Mouse (Mus musculus): Measurements from ENCODE around the gene Apoh. TPM values are rescaled to one million over a fixed set of nuclear protein-coding genes. Genes with fewer than 3 reads are reported as not detected.

The Apoh gene
- polyA plus RNA-seq, 1 experiment from 2014 or later = 0.19 TPM

- Histone ChIP-seq H3K36me3 (ENCODE audit: control insufficient read depth, insufficient read depth, low read length) (no peaks in the 10 kb centered on the region), H3K27me3 (ENCODE audit: control insufficient read depth, insufficient read depth, low read length) (0 out of 2 replicates have a peak, but pooled peaks cover 2% of the 10 kb centered on the region), H3K9me3 (ENCODE audit: control insufficient read depth, low read length) (no peaks in the 10 kb centered on the region), H3K4me3 (ENCODE audit: low read depth, low read length) (no peak overlapping the region), H3K4me2 (replicated peaks; ENCODE audit: low read depth, low read length) (no peak overlapping the region), H3K4me1 (replicated peaks; ENCODE audit: control insufficient read depth, insufficient read depth, low read length) (0 out of 2 replicates have a peak, but pooled peaks cover 2% of the 10 kb centered on the region), H3K27ac (ENCODE audit: low read depth, low read length) (no peak overlapping the region), H3K9ac (ENCODE audit: low read depth, low read length) (no peak overlapping the region)
- DNase-seq (ENCODE audit: low spot score) = no peak
- no peak for ATAC-seq (ENCODE audit: low FRiP score)
- 49% methylated on average over 5 of the region's 5 CpGs for WGBS
Measured at GRCm38 (mm10) chr11:108336445-108336844, 6.7 kb upstream of the Apoh start.

GRCm38 (mm10) chr11:108340293-108340692 lies 2.9 kb upstream of the Apoh start:
- H3K27ac ChIP-seq (ENCODE audit: low read depth, low read length) = no peak overlapping the region
- H3K9ac ChIP-seq (ENCODE audit: low read depth, low read length) = no peak overlapping the region
- H3K4me2 ChIP-seq (replicated peaks; ENCODE audit: low read depth, low read length) = no peak overlapping the region
- H3K27me3 ChIP-seq (ENCODE audit: control insufficient read depth, insufficient read depth, low read length) = peaks cover 4% of the 10 kb centered on the region; the same call in 1 of the 2 replicates
- no peak for DNase-seq (ENCODE audit: low spot score)
- H3K4me1 ChIP-seq (replicated peaks; ENCODE audit: control insufficient read depth, insufficient read depth, low read length) = 0 out of 2 replicates have a peak, but pooled peaks cover 2% of the 10 kb centered on the region
- H3K9me3 ChIP-seq (ENCODE audit: control insufficient read depth, low read length) = no peaks in the 10 kb centered on the region
- no peaks in the 10 kb centered on the region for H3K36me3 ChIP-seq (ENCODE audit: control insufficient read depth, insufficient read depth, low read length)
- 90% methylated on average over 4 of the region's 4 CpGs for WGBS
- no peak overlapping the region for H3K4me3 ChIP-seq (ENCODE audit: low read depth, low read length)
- no peak for ATAC-seq (ENCODE audit: low FRiP score)

- H3K4me1 ChIP-seq (replicated peaks; ENCODE audit: control insufficient read depth, insufficient read depth, low read length) = 0 out of 2 replicates have a peak, but pooled peaks cover 2% of the 10 kb centered on the region
- no peak for DNase-seq (ENCODE audit: low spot score)
- ATAC-seq (ENCODE audit: low FRiP score) = no peak
- H3K4me2 ChIP-seq (replicated peaks; ENCODE audit: low read depth, low read length) = no peak overlapping the region
- no peaks in the 10 kb centered on the region for H3K9me3 ChIP-seq (ENCODE audit: control insufficient read depth, low read length)
- peaks cover 4% of the 10 kb centered on the region; the same call in 1 of the 2 replicates for H3K27me3 ChIP-seq (ENCODE audit: control insufficient read depth, insufficient read depth, low read length)
- H3K27ac ChIP-seq (ENCODE audit: low read depth, low read length) = no peak overlapping the region
- no peaks in the 10 kb centered on the region for H3K36me3 ChIP-seq (ENCODE audit: control insufficient read depth, insufficient read depth, low read length)
- WGBS = 51% methylated on average over 8 of the region's 8 CpGs
- no peak overlapping the region for H3K9ac ChIP-seq (ENCODE audit: low read depth, low read length)
- no peak overlapping the region for H3K4me3 ChIP-seq (ENCODE audit: low read depth, low read length)
Measured at GRCm38 (mm10) chr11:108341783-108342182, 1.4 kb upstream of the Apoh start.

- peaks cover 4% of the 10 kb centered on the region; the same call in 1 of the 2 replicates for H3K27me3 ChIP-seq (ENCODE audit: control insufficient read depth, insufficient read depth, low read length)
- ATAC-seq (ENCODE audit: low FRiP score) (peak; percentile 94), DNase-seq (ENCODE audit: low spot score) (peak; percentile 99)
- H3K9me3 ChIP-seq (ENCODE audit: control insufficient read depth, low read length) = no peaks in the 10 kb centered on the region
- 0 out of 2 replicates have a peak, but pooled peaks cover 2% of the 10 kb centered on the region for H3K4me1 ChIP-seq (replicated peaks; ENCODE audit: control insufficient read depth, insufficient read depth, low read length)
- peak within 1 kb of the TSS; percentile 85 for H3K27ac ChIP-seq (ENCODE audit: low read depth, low read length)
- no peaks in the 10 kb centered on the region for H3K36me3 ChIP-seq (ENCODE audit: control insufficient read depth, insufficient read depth, low read length)
- H3K4me3 ChIP-seq (ENCODE audit: low read depth, low read length) = peak within 1 kb of the TSS; percentile 52
- 1% methylated on average over 34 of the region's 63 CpGs for WGBS
- peak within 1 kb of the TSS; percentile 100 for H3K4me2 ChIP-seq (replicated peaks; ENCODE audit: low read depth, low read length)
- peak within 1 kb of the TSS; percentile 77 for H3K9ac ChIP-seq (ENCODE audit: low read depth, low read length)
Measured at GRCm38 (mm10) chr11:108343789-108344462, 772 bp downstream of the Apoh start, which contains the start of gene Prkca. TSS of gene Prkca (minus strand) at chr11:108343928.

- Histone ChIP-seq H3K9me3 (ENCODE audit: control insufficient read depth, low read length) (no peaks in the 10 kb centered on the region), H3K9ac (ENCODE audit: low read depth, low read length) (no peak overlapping the region), H3K27ac (ENCODE audit: low read depth, low read length) (no peak overlapping the region), H3K4me3 (ENCODE audit: low read depth, low read length) (peak overlapping the region; percentile 52), H3K4me2 (replicated peaks; ENCODE audit: low read depth, low read length) (peak overlapping the region; percentile 100), H3K27me3 (ENCODE audit: control insufficient read depth, insufficient read depth, low read length) (peaks cover 4% of the 10 kb centered on the region; the same call in 1 of the 2 replicates), H3K4me1 (replicated peaks; ENCODE audit: control insufficient read depth, insufficient read depth, low read length) (0 out of 2 replicates have a peak, but pooled peaks cover 2% of the 10 kb centered on the region), H3K36me3 (ENCODE audit: control insufficient read depth, insufficient read depth, low read length) (no peaks in the 10 kb centered on the region)
- no peak for ATAC-seq (ENCODE audit: low FRiP score)
- WGBS = 51% methylated on average over 8 of the region's 8 CpGs
- DNase-seq (ENCODE audit: low spot score) = no peak
Measured at GRCm38 (mm10) chr11:108344759-108345158, 1.6 kb downstream of the Apoh start.

- 87% methylated on average over 2 of the region's 2 CpGs for WGBS
- Histone ChIP-seq H3K9ac (ENCODE audit: low read depth, low read length) (no peak overlapping the region), H3K4me1 (replicated peaks; ENCODE audit: control insufficient read depth, insufficient read depth, low read length) (0 out of 2 replicates have a peak, but pooled peaks cover 2% of the 10 kb centered on the region), H3K36me3 (ENCODE audit: control insufficient read depth, insufficient read depth, low read length) (no peaks in the 10 kb centered on the region), H3K27ac (ENCODE audit: low read depth, low read length) (no peak overlapping the region), H3K27me3 (ENCODE audit: control insufficient read depth, insufficient read depth, low read length) (peaks cover 4% of the 10 kb centered on the region; the same call in 1 of the 2 replicates), H3K4me2 (replicated peaks; ENCODE audit: low read depth, low read length) (no peak overlapping the region), H3K4me3 (ENCODE audit: low read depth, low read length) (no peak overlapping the region), H3K9me3 (ENCODE audit: control insufficient read depth, low read length) (no peaks in the 10 kb centered on the region)
- ATAC-seq (ENCODE audit: low FRiP score) (no peak), DNase-seq (ENCODE audit: low spot score) (no peak)
Measured at GRCm38 (mm10) chr11:108345321-108345720, 2.2 kb downstream of the Apoh start.

GRCm38 (mm10) chr11:108350799-108351198 lies 7.6 kb downstream of the Apoh start:
- no peaks in the 10 kb centered on the region for H3K36me3 ChIP-seq (ENCODE audit: control insufficient read depth, insufficient read depth, low read length)
- H3K4me3 ChIP-seq (ENCODE audit: low read depth, low read length) = no peak overlapping the region
- no peaks in the 10 kb centered on the region for H3K27me3 ChIP-seq (ENCODE audit: control insufficient read depth, insufficient read depth, low read length)
- H3K9me3 ChIP-seq (ENCODE audit: control insufficient read depth, low read length) = no peaks in the 10 kb centered on the region
- no peaks in the 10 kb centered on the region for H3K4me1 ChIP-seq (replicated peaks; ENCODE audit: control insufficient read depth, insufficient read depth, low read length)
- 74% methylated on average over 4 of the region's 4 CpGs for WGBS
- ATAC-seq (ENCODE audit: low FRiP score) (no peak), DNase-seq (ENCODE audit: low spot score) (no peak)
- no peak overlapping the region for H3K4me2 ChIP-seq (replicated peaks; ENCODE audit: low read depth, low read length)
- H3K9ac ChIP-seq (ENCODE audit: low read depth, low read length) = no peak overlapping the region
- no peak overlapping the region for H3K27ac ChIP-seq (ENCODE audit: low read depth, low read length)

- Histone ChIP-seq H3K27ac (ENCODE audit: low read depth, low read length) (no peak overlapping the region), H3K4me1 (replicated peaks; ENCODE audit: control insufficient read depth, insufficient read depth, low read length) (no peaks in the 10 kb centered on the region), H3K4me2 (replicated peaks; ENCODE audit: low read depth, low read length) (no peak overlapping the region), H3K4me3 (ENCODE audit: low read depth, low read length) (no peak overlapping the region), H3K36me3 (ENCODE audit: control insufficient read depth, insufficient read depth, low read length) (no peaks in the 10 kb centered on the region), H3K9me3 (ENCODE audit: control insufficient read depth, low read length) (no peaks in the 10 kb centered on the region), H3K9ac (ENCODE audit: low read depth, low read length) (no peak overlapping the region), H3K27me3 (ENCODE audit: control insufficient read depth, insufficient read depth, low read length) (no peaks in the 10 kb centered on the region)
- DNase-seq (ENCODE audit: low spot score) (no peak), ATAC-seq (ENCODE audit: low FRiP score) (no peak)
- 93% methylated on average over 10 of the region's 10 CpGs for WGBS
Measured at GRCm38 (mm10) chr11:108352842-108353388, 9.8 kb downstream of the Apoh start.

Measured in hindbrain, embryonic 11.5 days (tissue).